Mouse (Mus musculus): ENCODE results near the gene Tax1bp3. TPM values are rescaled to one million over a fixed set of nuclear protein-coding genes. Genes with fewer than 3 reads are reported as not detected.
A peak's percentile ranks its signal among the peaks of the same experiment; 100 is the strongest.

The Tax1bp3 gene
- total RNA-seq, 2 experiments from 2014 or later, result 30.2 to 32.3 TPM

- DNase-seq, result no peak
Observed at GRCm38 (mm10) chr11:73175612-73176011, 1.3 kb upstream of the Tax1bp3 start.

DNA sequence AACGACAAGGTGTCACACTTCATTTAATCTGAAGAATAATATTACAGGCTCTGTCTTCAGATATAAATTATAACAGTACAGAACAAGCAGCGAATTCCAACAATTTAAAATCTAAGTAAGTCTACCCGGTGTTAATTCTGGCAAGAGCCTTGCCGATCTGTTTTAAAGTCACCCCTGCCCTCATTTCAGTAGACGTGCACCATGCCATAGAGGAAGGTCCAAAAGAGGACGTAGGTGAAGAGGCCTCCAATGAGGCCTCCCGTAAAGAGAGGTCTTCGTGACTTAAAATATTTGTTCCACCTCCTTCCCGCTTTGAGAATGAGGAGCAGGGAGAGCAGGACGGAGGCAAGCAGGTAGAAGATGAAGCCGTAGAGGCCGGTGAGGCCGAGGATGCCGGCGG is 697 bp upstream of the Tax1bp3 start:
- no peak for DNase-seq

- DNase-seq, result peak; percentile 83
Observed at GRCm38 (mm10) chr11:73177509-73177875, 609 bp downstream of the Tax1bp3 start.

DNA sequence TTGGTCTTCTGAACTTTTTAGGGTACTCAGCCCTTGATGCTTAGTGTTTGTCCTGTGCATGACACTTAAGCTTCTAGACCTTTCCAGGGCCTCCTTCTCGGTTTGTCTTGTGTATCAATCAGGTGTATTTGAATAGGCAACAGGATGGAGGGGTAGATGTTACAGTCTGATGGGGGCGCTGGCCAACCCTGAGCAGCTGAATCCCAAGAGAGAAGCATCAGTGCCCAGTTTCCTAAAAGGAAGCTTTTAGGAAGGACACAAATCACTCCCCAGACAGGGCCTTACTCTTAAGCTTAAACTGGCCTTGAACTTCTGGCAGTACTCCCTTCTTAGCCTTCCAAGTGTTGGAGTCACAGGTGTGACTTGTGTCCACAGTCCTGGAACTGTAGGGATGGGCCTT is 1.0 kb downstream of the Tax1bp3 start:
- no peak for DNase-seq

DNA sequence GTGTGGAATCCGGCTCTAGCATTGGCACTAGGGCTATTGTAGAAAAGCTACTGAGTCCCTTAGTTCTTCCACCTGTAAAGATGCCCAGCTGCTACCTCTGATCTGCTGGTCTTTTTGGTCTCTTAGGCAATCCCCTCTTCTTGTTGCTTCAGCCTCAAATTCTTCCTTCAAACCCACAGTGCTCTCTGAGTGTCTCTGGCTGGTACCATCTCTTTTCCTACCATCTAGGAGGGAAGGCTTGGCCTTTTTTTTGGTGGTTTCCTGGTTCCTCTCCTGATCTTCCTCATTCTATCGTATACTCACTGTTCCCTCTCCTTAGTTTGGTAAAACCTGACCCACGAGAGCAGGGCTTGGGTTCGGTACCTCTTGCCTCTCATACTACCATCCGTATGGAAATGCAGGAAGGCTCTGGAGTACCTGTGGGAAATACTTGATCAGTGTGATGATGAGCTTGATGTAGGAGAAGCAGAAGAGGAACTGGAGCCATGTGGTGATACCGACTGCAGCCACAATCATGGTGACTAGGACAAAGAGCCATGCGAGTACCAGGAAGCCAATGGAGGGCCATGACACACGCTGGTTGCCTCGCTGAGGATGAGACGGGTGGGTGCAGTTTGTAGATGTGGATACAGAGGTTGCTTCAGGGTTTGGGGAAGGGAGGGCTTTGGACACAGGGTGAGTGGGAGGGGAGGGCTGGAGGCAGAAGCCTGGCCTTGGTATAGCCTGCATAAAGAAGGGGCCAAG is 9.2 kb downstream of the Tax1bp3 start:
- DNase-seq, result no peak

- no peak for DNase-seq
Observed at GRCm38 (mm10) chr11:73187231-73187630, 10.3 kb downstream of the Tax1bp3 start.

GRCm38 (mm10) chr11:73193047-73193446 is 16.2 kb downstream of the Tax1bp3 start:
- no peak for DNase-seq

GRCm38 (mm10) chr11:73194444-73194843 is 17.6 kb downstream of the Tax1bp3 start:
- no peak for DNase-seq

DNA sequence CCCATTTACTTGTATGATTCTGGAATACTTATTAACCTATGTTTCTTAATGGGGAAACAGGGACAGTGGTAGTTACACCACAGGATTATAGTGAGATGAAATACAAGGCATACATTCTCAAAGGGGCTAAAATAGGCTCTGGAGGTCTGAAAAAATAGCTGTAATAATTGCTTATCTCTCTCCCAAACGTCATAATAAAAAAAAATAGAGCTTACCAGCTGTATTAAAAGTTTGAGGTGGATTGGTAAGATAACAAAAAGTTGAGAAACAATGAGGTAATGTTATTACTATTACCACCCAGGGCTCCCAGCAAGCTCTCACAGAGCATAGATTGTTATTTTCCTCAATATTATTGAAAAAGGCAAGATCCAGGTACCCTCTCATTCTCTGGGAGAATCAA is 21.3 kb downstream of the Tax1bp3 start:
- no peak for DNase-seq

DNA sequence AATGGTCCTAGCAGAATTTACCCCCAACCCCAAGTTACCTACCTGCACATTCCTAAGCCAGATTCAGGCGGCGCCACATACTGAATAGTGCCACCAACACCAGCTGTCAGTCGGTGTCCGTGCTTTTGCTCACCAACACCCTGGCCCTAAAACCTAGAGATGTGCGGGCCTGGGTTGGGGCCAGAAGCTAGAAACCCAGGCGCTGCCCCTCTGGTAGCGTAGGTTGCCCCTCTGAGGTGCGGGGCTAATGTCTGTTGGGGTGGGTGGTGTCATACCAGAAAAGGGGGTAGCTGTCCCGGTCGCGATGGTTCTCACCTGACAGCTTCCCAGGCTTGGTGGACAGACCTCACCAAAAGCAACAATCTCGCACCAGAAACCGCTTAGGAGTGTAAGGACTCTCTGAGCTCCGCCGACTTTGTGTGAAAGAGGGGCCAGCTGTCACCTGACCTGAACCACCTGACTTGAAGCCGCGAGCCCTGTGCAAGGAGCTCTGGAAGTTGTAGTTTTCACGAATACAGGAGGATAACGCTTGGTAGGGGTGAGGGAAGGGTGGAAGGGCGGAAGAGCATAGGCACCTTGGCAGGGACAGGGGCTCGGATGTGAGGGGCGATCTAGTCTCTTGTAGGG is 21.8 kb downstream of the Tax1bp3 start, which contains the start of gene Ctns:
Gene Ctns (minus strand): TSS at position 440 of the 627 bp plus-strand sequence.
- peak; percentile 63 for DNase-seq

- peak; percentile 88 for DNase-seq
Observed at GRCm38 (mm10) chr11:73199230-73199712, 22.4 kb downstream of the Tax1bp3 start, which contains the start of gene Shpk. Gene Shpk, plus strand, starts transcription at chr11:73199460.

DNA sequence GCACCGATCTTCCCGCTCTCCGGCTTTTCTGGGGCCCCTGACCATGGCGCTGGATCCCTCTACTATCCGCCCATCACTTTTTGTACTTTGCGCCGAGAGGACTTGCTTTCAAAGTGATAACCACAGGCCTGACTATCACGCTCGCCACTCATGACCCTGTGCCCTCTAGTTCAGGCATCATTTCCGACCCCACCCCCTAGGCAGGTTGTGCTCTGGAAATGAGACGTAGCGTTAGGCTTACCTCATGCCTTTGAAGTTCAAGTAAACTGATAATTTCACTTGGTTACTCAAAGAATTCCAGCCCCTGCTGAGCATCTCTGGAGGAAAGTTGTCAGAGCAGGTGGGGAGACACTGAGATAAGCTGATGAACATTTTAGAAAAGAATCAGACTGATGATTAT is 23.0 kb downstream of the Tax1bp3 start:
- no peak for DNase-seq

- no peak for DNase-seq
Observed at GRCm38 (mm10) chr11:73201021-73201420, 24.1 kb downstream of the Tax1bp3 start.

DNA sequence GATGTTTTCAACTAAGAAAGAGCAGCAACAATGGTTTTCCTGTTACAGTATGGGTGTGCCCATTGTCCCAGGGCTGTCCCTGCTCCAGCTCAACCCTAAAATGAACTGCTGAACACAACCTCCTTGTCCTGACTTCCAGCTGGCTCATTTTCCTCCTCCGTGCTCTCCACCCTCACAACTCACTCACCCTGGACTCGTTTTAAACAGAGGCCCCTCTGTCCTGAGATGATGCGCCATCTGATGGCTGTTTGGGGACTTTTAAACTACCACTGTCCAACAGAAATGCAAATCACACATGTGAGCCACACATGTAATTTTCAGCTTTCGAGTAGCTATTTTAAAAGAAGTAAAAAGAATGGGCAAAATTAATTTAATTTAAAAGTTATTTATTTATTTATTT is 24.7 kb downstream of the Tax1bp3 start:
- no peak for DNase-seq

DNA sequence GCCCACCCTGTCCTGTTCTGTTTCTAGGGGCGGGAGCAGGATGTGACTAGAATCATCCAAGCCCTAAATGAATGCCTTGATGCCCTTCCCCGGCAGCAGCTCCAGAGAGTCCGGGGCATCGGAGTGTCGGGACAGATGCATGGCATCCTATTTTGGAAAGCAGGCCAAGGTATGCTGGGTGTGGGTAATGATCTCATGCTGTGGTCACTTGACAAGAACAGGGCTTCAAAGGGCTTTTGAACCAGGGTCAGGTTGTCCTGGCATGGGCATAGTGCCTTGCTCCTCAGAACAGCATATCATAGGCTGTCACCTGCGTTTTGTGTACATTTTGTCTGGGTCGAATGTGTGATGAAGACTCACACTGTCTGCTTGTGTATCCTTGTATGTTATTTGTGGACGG is 27.0 kb downstream of the Tax1bp3 start:
- no peak for DNase-seq

- DNase-seq, result no peak
Observed at GRCm38 (mm10) chr11:73205194-73205593, 28.3 kb downstream of the Tax1bp3 start.

GRCm38 (mm10) chr11:73207621-73208020 is 30.7 kb downstream of the Tax1bp3 start:
- no peak for DNase-seq

DNA sequence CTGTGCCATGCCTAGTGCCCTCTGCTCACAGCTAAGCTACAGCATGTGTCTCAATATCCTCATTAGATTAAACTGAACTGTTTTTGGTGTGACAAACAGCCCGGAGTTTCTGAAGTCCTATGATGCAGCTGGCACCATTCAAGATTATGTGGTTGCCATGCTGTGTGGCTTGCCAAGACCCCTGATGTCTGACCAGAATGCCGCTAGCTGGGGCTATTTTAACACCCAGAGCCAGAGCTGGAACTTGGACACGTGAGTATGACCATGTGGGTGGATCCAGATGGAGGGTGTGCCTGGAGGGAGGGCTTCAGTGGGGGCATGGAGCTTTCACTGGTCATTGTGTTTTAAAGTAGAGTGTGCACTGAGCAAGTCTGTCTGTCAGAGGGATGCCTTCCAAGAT is 37.1 kb downstream of the Tax1bp3 start:
- DNase-seq, result no peak

DNA sequence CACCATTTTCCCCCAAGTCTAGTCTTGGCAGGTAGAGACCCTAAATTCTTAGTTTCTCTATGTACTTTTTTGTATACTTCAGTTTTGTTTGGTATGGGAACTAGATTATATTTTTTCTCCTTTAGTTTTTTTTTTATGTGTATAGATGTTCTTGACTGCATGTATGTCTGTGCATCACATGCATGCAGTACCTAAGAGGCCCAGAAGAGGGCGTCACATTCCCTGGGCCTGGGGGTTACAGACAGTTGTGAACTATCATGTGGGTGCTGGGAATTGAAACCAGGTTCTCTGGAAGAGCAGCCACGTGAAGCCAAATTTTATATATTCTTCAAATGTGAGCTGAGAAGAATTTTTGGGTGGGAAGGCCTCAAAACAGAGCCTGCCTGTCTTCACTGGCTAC is 42.8 kb downstream of the Tax1bp3 start:
- no peak for DNase-seq

GRCm38 (mm10) chr11:73220651-73221050 is 43.8 kb downstream of the Tax1bp3 start:
- DNase-seq, result no peak

- no peak for DNase-seq
Observed at GRCm38 (mm10) chr11:73222846-73223245, 46.0 kb downstream of the Tax1bp3 start.

DNA sequence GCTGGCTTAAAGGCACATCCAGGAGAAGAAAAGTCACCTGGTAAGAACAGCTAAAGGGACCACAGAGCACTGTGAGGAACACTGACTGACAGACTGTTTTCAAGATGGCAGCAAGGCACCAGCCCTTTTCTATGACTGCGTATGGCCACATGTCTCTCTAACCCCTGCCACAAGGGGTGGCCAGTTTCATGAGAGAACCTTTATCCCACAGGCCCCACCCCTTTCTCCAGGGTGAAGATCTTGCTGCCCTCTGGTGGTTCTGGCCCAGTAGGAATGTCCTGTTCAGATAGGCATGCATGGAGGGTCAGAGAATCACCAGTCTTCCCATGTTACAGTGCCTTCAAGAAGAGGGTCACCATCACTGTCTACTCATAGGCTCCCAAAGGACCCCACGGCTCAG is 47.1 kb downstream of the Tax1bp3 start:
- no peak for DNase-seq

DNA sequence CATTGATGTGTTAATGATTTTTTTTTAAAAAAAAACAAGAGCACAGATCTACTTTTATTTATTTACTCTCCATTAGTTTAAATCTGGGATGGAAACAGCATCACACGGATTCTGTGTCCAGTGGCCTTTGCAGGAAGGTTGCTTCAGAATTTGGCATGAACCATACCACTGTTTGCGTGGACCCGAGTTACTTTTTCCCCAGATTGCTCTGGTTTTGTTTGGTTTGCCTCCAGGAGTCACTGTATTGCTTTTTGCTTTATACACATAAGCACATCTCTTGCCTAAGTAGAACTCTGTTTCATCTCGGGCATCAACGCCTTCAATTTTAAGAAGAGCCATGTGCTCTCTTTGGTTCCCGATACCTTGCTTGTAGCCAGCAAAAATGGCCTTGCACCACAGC is 49.0 kb downstream of the Tax1bp3 start:
- no peak for DNase-seq

DNA sequence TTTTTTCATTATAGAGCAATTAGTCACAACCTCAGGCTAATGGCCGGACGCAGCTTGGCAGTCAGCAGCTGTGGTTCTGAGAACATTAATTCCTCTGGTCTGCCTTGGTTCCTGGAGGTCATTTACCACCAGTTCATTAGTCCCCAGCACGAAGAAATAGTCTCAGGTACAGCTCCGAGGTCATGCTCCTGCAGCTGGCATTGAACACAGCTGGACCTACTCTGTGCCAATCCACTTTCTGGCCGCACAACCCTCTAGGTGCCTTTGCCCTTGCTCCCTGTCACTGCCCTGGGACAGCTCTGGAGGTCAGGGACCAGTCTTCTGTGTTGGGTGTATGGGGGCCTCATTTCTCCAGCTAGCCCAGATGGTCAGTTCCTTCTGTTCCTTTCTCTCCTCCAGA is 52.0 kb downstream of the Tax1bp3 start:
- DNase-seq, result no peak

Data from gastrocnemius, postnatal 10 days (tissue).